Mouse (Mus musculus): ENCODE results near the gene Fa2h. TPM values are rescaled to one million over a fixed set of nuclear protein-coding genes. Genes with fewer than 3 reads are reported as not detected.
"Not testable (repeated sequence)": the region's sequence is repeated elsewhere in the genome, so short reads cannot be mapped to it uniquely, and the experiment has no call there.

The Fa2h gene
- total RNA-seq, 2 experiments from 2014 or later: 0.22 to 0.31 TPM

DNA sequence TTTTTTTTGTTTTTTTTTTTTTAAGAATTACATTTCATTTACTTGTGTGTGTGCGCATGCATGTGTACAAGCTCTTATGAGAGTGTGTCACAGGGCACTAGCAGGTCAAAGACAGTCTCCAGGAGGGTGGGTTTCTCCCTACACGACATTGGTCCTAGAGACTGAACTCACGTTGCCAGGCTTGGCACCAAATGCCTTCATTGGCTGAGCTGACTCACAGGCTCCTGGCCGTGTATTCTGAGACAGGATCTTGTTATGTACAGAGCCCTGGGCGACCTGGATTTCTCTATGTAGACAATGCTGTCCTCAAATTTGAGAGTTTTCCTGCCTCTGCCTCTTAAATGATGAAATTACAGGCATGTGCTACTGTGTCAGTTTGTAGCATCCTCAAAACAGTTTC lies 33.7 kb downstream of the Fa2h start:
- DNase-seq: no peak
- intact Hi-C loops (cut with DNase I): no loop called here

DNA sequence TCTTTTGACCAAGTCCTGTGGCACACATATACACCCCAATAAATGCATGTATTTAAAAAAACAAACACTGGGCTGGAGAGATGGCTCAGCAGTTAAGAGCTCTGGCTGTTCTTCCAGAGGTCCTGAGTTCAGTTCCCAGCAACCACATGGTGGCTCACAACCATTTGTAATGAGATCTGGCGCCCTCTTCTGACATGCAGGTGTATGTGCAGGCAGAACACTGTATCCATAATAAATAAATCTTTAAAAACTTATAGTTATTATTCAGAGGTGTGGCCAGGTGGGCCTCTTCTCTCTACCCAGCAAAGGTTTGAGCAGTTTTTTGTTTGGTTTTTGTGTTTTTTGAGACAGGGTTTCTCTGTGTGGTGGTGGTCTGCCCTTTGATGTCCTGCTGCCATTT lies 34.7 kb downstream of the Fa2h start:
- DNase-seq: no peak
- intact Hi-C loops (cut with DNase I): no loop called here

DNA sequence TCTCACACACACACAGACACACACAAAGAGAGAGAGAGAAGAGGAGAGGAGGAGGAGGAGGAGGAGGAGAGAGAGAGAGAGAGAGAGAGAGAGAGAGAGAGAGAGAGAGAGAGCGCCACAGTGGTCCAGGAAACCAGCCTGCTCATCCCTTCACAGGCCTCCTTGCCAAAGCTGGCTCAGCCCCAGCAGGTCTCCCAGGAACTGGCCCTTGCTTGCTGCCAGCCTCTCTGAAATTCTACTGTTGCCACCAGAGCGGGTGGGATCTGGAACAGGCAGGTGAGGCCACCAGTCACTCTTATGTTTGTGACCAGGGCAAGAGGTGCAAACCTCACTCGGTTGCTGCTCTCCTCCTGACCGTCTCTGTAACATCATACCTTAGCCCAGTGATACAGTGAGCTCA lies 36.2 kb downstream of the Fa2h start:
- DNase-seq: no peak
- intact Hi-C loops (cut with DNase I): no loop called here

DNA sequence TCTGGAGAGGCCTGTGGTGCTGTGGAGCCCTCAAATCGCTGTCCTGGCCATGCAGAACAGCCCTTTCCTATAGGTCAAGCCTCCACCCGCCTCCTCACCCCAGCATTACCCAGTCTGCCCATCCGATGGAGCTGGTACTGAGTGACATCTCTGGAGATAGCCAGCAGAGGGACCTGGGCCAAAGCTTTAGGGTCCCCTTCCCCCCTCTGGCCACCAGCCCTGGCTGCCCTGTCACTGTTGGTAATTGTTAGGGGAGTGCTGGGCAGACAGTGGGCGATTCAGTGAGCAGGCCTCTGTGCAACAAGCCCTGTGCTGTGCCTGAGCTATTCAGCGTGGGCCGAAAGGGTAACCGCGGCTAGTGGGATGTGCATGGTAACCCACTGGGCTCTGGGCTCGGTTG lies 40.1 kb downstream of the Fa2h start:
- intact Hi-C loops (cut with DNase I): no loop called here
- DNase-seq: no peak

DNA sequence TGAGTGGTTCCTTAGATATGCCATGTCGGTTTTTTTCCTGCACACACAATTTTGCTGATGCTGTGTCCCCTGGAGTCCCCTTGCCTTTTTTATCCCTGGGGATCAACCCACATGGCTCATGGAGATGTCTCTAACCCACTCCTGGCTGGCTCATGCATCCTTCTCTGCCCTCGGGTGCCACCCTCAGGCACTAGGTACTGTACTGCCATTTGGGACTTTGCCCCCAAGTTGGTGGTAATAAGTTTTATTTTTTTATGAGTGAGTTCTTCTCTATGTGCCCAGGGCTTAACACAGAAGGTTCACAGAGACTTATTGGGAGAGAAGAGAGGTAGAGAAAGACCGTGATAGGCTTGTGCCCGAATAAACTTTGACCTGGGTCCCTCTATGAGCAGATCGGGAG lies 41.3 kb downstream of the Fa2h start:
- intact Hi-C loops (cut with DNase I): no loop called here

DNA sequence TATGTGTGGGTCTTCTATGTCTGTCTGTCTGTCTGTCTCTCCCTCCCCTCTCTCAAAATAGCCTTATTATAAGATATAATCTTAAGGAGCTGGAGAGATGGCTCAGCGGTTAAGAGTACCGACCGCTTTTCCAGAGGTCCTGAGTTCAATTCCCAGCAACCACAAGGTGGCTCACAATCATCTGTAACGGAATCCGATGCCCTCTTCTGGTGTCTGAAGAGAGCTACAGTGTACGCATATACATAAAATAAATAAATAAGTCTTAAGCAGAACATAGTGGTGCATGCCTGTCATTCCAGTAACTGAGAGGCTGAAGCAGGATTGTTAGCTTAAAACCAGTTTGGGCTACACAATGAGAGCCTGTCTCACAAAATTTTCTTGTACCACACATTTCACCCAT lies 43.0 kb downstream of the Fa2h start:
- DNase-seq: no peak
- intact Hi-C loops (cut with DNase I): no loop called here

More for the DNA sequence above, 41.3 kb downstream of the Fa2h start:
- DNase-seq: no peak

DNA sequence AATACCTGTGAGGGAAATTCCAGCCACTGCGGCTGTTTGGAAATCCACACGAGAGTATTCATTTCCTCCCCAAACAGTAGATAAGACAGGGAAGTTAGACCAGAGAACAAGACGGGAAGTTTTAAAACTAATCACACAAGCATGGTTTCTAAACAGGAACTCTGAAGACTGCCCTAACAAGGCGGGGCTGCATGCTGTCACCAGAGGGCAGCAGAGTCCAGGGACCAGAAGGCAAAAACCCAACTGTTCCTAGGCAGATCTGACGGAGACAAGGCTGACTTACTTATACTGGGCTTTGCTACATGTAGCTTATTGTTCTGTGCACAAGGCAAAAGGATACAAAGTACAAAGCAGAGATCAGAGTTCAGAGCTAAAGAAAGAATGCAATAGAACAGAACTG lies 50.4 kb downstream of the Fa2h start:
- intact Hi-C loops (cut with DNase I): loop anchor here (1.0 to 5.0 kb wide), 4 partner anchors 96 to 494 kb away; partner anchors contain the start of gene Ldhd
- DNase-seq: peak; percentile 87 to 91

DNA sequence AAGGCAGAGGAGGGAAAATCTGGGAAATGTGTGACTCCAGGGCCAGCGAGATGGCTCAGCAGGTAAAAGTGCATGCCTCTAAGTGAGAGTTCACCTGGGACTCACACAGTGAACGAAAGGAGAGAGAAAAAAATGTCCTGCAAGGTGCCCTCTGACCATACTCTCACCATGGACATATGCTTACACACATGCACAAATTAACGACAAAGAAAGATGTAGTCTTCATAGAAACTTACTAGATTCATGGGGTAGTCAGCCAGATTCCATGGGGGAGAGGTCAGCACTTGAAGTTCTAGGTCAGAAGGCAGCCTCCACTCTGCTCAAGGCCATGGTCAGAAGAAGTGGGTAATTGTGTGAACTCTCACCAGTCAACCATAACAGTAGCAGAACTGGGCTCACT lies 53.4 kb downstream of the Fa2h start:
- intact Hi-C loops (cut with DNase I): loop anchor here (5.0 kb wide), 2 partner anchors 292 to 497 kb away; partner anchors contain the start of gene Ldhd
- DNase-seq: no peak

DNA sequence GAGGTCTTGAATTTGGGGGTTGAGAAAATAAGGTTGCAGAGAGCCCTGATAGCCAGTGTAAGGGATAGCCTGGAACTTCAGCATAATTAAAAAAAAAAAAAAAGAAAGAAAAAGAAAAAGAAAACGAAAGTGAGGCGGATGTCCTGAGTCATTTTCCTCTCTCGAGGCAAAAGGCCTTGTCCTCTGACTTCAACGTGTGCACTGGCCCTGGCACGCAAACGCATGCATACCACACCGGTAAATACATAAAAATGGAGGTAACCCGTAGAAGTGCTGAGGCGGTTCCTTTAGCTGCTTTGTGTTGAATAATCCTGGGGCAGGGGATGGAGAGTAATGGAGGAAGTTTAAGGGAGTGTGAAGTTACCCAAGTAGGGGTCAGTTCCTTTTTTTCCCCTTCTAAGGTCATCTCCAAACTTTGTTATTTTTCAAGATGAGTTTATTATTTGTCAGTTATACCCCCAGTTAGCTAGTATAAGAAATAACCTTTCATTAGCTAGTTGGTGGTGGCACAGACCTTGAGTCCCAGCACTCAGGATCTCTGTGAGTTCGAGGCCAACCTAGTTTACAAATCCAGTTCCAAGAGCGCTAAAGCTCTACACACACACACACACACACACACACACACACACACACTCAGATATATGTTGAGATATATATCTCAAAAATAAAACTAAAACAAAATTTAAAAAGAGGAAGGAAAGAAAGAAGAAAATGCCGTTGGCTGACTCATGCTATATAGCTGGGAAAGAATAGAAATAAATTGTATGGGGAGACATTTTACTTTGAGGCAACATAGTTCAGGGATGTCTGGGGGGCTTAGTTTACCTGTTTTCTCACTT lies 55.0 kb downstream of the Fa2h start:
- intact Hi-C loops (cut with DNase I): no loop called here
- DNase-seq: no peak

DNA sequence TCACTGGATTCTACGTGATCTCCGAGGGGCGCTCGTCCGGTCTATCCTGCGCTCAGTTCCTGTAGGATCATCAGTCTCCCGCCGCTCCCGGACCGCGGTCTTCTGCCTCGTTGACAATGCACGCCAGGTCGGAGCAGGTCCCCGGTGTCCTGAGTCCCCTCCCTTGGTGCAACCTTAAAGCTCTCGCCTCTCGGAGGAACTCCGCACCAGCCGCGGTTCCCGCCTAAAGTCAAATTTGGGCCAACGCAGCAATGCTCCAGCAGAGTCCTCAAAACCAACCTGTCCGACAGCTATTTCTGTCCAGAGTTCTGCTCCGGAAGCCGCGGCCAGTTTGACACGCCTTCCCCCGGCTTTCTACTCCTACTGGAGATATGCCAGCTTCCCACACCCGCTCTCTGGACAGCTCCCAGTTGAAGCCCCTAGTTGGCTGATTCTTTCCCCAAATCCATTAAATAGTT lies 55.7 kb downstream of the Fa2h start, which contains the start of gene Mlkl:
Gene Mlkl, minus strand, starts transcription at position 288 of the 458 bp plus-strand sequence.
- peak; percentile 66 to 74 for DNase-seq
- intact Hi-C loops (cut with DNase I): no loop called here

DNA sequence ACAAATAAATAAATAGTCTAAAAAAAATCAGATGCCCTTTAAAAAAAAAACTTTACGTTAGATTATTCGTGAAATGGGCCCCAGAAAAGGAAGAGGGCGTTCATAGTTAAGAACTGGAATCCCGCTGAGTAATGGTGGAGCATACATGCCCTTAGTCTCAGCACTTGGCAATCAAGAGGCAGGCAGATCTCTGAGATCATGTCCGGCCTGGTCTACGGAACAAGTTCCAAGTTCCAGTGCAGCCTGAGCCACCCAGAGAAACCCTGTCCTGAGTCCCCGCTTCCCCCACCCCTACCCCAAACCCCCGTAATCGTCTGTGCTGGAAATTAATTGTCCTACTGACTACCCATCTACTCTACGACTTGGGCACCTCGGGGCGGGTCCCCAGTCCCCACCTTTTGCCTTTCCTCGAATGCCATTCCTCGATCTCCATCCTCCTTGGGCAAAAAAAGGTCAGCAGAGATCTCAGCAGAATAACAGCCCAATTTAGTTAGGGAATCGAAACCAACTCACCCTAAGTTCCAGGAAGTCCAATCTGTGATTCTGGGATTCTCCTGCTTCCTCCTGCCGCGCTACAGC lies 56.2 kb downstream of the Fa2h start:
- intact Hi-C loops (cut with DNase I): no loop called here
- DNase-seq: peak; percentile 20 to 34

DNA sequence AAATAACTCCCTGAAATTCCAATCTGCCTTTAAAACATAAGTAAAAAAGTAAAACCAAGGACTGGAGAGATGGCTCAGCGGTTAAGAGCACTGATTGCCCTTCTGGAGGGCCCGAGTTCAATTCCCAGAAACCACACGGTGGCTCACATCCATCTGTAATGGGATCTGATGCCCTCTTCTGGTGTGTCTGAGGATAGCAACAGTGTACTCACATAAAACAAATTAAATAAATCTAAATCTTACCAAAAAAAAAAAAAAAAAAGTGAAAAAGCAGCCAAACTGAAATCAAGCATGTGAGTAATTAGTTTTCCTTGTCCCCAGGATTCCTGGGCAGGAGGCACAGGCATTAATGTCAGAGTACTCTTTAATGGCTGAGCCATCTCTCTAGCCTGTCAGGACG lies 56.9 kb downstream of the Fa2h start:
- intact Hi-C loops (cut with DNase I): no loop called here
- DNase-seq: no peak

DNA sequence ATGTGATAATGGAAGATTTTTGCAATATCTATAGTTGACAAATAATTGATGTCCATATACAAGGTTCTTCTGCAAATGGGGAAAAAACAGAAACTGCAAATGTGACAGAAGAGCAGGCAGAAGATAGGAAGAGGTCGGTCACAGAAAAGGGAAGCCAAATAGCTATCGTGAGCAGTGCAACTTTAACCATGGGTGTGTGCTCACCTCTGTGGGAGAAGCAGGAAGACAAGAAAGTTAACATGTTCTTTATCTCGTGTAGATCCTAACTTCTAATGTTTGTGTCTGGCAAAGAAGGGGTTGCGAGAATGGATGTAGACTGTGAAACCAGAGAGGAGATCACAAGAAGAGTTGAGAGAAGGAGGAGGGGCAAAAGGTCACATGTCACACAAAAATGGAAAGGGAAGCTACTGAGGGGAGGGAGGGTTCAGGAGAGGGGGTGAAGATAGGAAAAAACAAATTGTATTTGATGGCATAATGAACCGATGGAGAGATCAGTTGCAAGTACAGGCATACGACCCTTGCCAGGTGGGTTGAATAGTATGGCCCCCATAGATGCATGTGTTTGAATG lies 68.3 kb downstream of the Fa2h start:
- DNase-seq: no peak
- intact Hi-C loops (cut with DNase I): no loop called here

DNA sequence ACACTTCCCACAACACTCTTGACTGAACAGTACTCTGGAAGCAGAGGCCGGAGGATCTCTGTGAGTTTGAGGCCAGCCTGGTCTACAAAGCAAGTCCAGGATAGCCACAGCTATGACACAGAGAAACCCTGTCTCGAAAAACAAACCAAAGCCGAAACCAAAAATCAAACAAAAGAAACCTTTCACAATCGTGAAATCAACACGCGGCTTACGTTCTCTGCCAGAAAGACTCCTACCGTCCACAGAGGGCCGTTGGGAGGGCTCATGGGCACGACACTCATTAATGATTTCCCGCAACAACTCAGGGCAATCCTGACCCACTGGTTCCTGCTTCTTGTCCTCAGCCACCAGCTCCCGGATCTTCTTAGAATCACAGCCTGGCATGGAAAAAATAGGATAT lies 78.9 kb downstream of the Fa2h start:
- no peak for DNase-seq
- intact Hi-C loops (cut with DNase I): no loop called here

DNA sequence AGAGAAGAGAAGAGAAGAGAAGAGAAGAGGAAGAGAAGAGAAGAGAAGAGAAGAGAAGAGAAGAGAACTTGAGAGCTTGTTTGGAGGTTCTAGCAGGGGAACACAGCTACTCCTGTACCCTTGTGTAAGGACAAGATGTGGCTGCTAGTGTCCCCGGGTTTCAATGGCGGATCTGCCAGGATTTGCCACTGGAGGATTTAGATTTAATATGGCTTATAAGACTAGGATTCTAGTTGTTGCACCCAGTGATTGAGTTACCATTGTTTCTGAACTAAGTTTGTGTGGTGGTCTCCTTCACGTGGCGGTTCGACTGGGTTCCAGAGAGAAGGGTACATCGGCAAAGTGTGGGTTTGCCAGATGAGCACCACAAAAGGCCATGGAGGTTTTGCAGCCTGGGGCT lies 79.7 kb downstream of the Fa2h start:
- intact Hi-C loops (cut with DNase I); DNase-seq: not testable (repeated sequence)

DNA sequence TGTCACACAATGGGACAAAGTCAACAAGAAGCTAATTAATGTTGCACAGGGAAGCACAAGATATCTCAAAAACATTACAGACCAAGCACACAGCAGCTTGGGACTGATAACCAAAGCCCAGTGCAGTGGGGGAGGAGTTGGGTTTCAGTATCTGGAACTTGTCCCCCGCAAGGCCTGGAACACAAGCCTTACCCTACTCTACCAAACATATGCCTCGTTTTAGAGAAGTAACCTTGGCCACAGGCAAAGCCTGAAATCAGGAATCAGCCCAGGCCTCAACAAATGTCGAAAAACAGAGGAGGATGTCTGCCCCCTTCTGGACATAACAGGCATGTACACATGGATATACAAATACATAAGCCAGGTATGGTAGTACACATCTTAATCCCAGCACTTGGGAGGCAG lies 80.9 kb downstream of the Fa2h start:
- intact Hi-C loops (cut with DNase I): no loop called here
- no peak for DNase-seq

DNA sequence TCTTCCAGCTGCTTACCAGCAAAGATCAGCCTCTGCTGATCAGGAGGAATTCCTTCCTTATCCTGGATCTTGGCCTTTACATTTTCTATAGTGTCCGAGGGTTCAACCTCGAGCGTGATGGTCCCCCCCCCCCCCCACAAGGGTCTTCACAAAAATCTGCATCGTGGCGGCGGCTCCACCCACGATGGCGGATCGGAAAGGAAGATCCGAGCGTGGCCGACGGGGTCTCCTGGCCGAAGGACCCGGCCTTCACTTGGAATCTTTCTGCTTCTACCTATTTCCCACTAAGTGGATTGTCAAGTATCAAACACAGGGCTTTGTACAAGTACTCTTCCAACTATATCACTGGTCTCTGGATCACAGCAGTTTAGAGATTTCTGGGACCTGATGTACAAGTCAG lies 83.6 kb downstream of the Fa2h start:
- DNase-seq; intact Hi-C loops (cut with DNase I): not testable (repeated sequence)

DNA sequence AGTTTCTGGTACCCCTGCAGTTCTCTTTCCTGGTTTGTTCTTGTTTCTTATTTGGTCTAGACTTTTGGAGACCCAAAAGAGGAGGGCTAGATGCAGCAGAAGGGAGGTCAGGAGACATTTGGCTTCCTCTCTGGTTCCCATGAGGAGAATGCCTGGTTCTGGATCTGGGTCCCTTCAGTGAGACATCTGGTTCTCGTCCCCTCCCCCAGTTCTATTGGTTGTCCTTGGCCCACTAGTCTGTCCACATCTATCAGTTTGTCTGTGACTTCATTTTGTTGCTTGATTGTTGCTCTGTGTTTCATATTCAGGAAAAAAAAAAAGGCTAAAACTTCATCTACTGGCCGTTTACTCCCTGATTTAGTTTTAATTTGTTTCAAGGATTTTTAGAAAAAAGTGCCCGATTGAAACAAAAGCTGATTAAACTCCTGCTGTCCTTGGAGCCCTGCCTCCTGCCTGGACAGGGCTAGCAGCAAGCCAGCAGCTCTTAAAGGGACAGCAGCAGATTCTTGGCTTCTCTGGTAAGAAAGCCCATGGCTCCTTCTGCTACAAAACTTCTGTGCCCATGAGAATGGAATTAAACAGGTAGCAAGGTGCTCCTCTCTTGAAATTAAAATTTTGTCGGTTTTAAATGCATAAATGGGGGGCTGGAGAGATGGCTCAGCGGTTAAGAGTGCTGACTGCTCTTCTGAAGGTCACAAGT lies 88.4 kb downstream of the Fa2h start:
- DNase-seq: peak; percentile 51 to 61
- intact Hi-C loops (cut with DNase I): no loop called here

DNA sequence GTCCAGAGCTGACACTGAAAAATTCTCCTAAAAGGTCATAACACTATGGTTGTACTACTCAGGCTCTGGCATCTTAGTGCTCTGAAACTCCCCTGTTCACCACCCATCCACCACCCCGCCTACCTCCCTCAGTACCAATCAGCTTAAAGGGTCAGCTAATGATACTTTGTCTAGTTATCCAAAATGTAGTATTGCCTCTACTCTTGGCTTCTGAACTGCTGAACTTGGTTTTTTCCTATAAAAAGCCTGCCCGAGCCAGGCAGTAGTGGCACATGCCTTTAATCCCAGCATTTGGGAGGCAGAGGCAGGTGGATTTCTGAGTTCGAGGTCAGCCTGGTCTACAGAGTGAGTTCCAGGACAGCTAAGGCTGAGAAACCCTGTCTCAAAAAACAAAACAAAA lies 89.3 kb downstream of the Fa2h start:
- intact Hi-C loops (cut with DNase I): no loop called here
- DNase-seq: no peak

DNA sequence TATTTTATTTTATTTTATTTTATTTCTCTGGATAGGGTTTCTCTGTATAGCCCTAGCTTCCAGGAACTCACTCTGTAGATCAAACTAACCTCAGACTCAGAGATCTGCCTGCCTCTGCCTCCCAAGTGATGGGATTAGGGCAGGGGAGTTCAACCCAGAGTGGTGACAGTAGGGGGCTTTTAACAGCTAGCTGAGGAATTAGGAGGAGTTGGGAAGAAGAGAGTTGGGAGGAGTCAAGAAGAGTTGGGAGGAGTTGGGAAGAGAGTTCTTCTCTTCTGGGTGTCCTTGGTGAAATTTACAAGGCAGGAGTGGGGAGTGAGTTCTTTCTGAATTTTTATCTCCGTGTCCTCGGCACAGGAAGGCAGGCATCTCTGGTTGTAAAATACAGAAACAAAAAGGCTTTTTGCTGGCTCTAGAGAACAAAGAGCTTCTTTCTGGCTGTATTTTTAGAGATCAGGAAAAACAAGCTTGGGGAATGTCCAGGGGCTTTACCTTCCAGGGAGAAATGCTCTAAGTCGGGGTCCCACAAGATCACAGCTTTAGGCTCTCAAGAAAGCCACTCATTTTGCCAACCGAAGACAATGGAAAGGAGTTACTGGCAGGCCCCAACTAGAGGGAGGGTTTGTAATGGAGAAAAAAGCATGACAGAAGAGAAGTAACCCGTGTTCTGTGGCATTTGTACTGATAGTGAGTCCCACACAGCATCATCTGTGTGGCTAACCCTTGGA lies 90.4 kb downstream of the Fa2h start:
- intact Hi-C loops (cut with DNase I); DNase-seq: not testable (repeated sequence)

Data from heart, postnatal 10 days (tissue).